Mouse (Mus musculus) hindbrain, embryonic 12.5 days (tissue): Measurements from ENCODE around the gene Slc39a10. TPM values are rescaled to one million over a fixed set of nuclear protein-coding genes. Genes with fewer than 3 reads are reported as not detected.
"Not testable (repeated sequence)": the region's sequence is repeated elsewhere in the genome, so short reads cannot be mapped to it uniquely, and the experiment has no call there.

ENCODE experiments used
- ATAC-seq: fragments of 200-750 bp; cut with Nextera tagmentation; 2 replicates; pipeline ENCODE4 v1.8.0; 2017; ENCODE audit warnings: moderate TSS enrichment; ENCODE audit not compliant: low FRiP score
- H3K27ac ChIP-seq: fragments of 300-500 bp; sonication (generic); 2 replicates; pipeline ENCODE4 v1.5.1; 2016; ENCODE audit warnings: mild to moderate bottlenecking
- H3K27me3 ChIP-seq: fragments of 300-500 bp; sonication (generic); 2 replicates; pipeline ENCODE4 v1.6.1; 2016; ENCODE audit warnings: mild to moderate bottlenecking
- H3K36me3 ChIP-seq: fragments of 300-500 bp; sonication (generic); 2 replicates; pipeline ENCODE4 v1.6.1; 2016; ENCODE audit warnings: mild to moderate bottlenecking
- H3K4me1 ChIP-seq: fragments of 300-500 bp; sonication (generic); 2 replicates; pipeline ENCODE4 v1.6.1; 2016
- H3K4me2 ChIP-seq: fragments of 300-500 bp; sonication (generic); replicated peaks from 2 replicates; pipeline ENCODE4 v1.6.1; 2016; ENCODE audit warnings: mild to moderate bottlenecking
- H3K4me3 ChIP-seq: fragments of 300-500 bp; sonication (generic); 2 replicates; pipeline ENCODE4 v1.5.1; 2016; ENCODE audit warnings: mild to moderate bottlenecking
- H3K9ac ChIP-seq: fragments of 300-500 bp; sonication (generic); 2 replicates; pipeline ENCODE4 v1.6.1; 2016; ENCODE audit warnings: mild to moderate bottlenecking, moderate library complexity
- H3K9me3 ChIP-seq: fragments of 300-500 bp; sonication (generic); replicated peaks from 2 replicates; pipeline ENCODE4 v1.6.1; 2016; ENCODE audit warnings: mild to moderate bottlenecking
- WGBS: fragments of 180-500 bp; shearing (Covaris S2); methylation state at CpG from one replicate; pipeline ENCODE4 v1.1.7; 2016; 5-methylcytosine and 5-hydroxymethylcytosine counted together
- polyA plus RNA-seq: library from polyadenylated mRNA; unstranded; fragments of >200 nt; fragmentation: Nextera tagmentation; extraction: Ambion mirVana; gene quantifications from 2 replicates; pipeline ENCODE4 v1.2.1, GENCODE M21; 2016

Gene Slc39a10
- polyA plus RNA-seq, 1 experiment from 2014 or later, result 74.9 TPM

DNA sequence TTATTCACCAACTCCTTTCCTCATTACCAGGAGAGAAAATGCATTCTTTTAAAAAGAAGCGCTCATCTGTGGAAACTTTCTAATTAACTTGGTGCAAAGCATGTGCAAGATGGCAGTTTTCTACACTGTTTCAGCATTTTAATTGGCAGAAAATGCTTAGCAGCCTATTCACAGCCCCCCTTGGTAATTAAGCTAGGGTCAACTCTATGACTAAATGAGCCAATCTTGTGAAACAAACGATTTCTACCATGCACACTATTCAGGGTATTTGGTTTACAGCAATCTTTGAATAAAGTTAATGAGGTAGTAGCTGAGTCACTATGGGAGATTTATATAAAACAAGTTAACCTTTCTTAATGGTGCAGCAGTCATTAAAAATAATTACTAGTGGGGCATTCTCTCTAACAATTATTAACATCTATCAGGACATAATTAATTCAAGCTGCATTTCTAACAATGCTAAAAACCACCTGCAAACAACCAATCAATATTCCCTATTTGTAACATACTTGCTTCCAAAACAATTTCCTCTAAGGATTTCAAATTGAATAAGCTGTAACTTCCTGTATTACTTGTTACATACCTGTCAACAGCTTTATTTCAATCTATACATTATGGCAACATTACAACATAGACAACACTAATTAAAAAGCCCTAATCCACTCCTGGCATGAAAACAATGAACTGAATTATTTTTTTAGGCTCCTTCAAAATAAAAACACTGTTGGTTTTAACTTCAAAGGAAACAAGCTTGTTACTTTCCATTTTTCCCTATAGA lies 62.4 kb downstream of the Slc39a10 start:
- WGBS, result 67% methylated on average over 2 of the region's 2 CpGs
- Histone ChIP-seq H3K27me3 (no peaks in the 10 kb centered on the region), H3K9ac (no peak overlapping the region), H3K27ac (no peak overlapping the region), H3K36me3 (peaks cover 8% of the 10 kb centered on the region), H3K4me3 (no peak overlapping the region), H3K9me3 (no peaks in the 10 kb centered on the region), H3K4me2 (no peak overlapping the region), H3K4me1 (no peaks in the 10 kb centered on the region)
- peak; percentile 73 for ATAC-seq

DNA sequence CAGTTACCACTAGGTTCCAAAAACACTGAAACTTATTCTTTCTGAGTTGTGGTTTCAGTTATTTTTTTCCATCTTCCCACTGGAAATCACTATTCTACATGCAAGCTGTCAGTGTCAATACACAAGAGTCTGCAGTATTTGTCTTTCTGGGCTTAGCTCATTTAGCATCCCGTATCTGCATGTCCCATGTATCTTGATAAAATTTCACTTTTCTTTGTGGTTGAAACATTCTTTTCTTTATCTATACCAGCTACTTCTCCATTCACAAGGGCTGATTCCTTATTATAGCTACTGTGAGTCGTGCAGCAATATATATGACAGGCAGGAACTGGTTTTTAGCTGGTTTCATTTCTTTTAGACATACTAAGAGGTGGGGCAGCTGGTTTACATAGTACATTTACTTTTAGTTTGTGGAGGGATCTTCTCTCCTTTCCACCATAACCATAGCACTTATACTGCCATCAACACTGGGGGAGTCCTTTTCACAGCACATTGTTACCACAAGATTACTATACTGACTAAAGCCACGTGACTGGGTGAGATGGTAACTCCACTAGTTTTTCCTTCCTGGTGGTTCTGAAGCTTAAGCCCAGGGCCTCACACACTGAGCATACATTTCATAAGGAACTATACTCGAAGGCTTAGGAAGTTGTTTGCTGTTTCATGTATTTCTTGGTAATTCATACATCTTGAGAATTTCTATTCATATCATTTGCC lies 70.2 kb downstream of the Slc39a10 start:
- ATAC-seq, result no peak
- Histone ChIP-seq H3K27ac (no peak overlapping the region), H3K9ac (no peak overlapping the region), H3K27me3 (no peaks in the 10 kb centered on the region), H3K4me2 (no peak overlapping the region), H3K4me1 (no peaks in the 10 kb centered on the region), H3K4me3 (no peak overlapping the region), H3K9me3 (no peaks in the 10 kb centered on the region), H3K36me3 (peaks cover 38% of the 10 kb centered on the region)
- WGBS, result 87% methylated on average over 4 of the region's 4 CpGs

DNA sequence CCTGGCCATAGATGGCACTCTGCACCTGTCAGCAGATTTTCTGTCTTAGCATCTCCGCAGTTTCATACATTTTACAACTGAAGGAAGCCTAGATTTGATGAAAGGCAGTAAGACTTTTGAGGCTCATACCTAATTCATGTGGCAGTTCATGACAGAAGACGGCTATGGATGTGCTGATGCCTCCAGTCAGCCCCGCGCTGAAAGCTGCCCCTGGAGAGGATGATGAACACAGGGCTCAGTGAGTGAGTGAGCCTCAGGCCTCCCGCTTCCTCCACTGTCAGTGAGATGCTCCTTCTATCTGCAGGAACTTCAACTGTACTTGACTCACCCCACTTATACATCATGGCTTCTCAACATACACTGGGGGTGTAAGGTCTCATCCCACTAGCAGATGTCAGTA lies 74.7 kb downstream of the Slc39a10 start:
- Histone ChIP-seq H3K9ac (no peak overlapping the region), H3K9me3 (no peaks in the 10 kb centered on the region), H3K4me1 (no peaks in the 10 kb centered on the region), H3K4me3 (no peak overlapping the region), H3K27ac (no peak overlapping the region), H3K36me3 (peaks cover 38% of the 10 kb centered on the region), H3K4me2 (no peak overlapping the region), H3K27me3 (no peaks in the 10 kb centered on the region)
- 96% methylated on average over 5 of the region's 5 CpGs for WGBS
- no peak for ATAC-seq

DNA sequence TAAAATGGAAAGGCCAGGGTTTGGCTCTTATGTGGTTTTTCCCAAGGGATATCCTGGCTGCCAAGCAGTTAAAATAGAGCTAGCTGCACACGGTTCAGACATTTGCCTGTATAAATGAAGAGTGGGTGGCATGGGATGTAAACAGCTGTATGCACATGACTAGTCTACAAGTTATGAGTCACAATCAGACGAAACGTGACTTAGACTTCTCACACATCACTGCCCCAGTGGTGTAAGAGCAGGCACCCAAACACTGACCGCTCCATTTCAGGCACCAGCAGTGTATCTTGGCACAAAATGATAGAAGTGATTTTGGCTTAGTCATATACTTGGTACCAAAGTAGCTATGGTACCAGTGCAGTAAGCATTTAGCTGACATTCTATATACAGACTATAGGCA lies 84.0 kb downstream of the Slc39a10 start:
- 87% methylated on average over 4 of the region's 4 CpGs for WGBS
- not testable (repeated sequence) for ATAC-seq, H3K9ac ChIP-seq, H3K4me1 ChIP-seq, H3K4me3 ChIP-seq, H3K4me2 ChIP-seq, H3K27me3 ChIP-seq, H3K27ac ChIP-seq, H3K9me3 ChIP-seq
- H3K36me3 ChIP-seq, result peaks cover 18% of the 10 kb centered on the region

DNA sequence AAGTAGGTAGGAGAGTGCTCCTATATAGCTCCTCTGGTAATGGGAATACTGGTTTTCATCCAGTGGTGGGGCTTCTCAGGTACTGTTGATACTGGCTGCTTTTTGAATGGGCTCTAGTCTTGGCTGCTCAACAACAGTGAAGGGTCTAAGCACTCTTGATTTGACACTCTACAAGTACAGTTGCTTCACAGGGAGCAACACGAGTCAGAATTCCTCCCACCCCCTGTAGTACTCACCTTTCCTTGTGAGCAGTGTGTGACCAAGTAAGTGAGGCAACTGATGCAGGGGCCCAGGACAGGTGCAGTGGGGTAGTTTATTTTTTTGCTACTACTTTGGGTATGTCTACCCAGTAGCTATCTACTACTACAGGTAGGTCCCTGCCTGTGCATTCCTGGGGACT lies 87.6 kb downstream of the Slc39a10 start:
- Histone ChIP-seq H3K4me3 (no peak overlapping the region), H3K36me3 (peaks cover 9% of the 10 kb centered on the region; the same call in 1 of the 2 replicates), H3K9me3 (no peaks in the 10 kb centered on the region), H3K27me3 (no peaks in the 10 kb centered on the region), H3K4me2 (no peak overlapping the region), H3K27ac (no peak overlapping the region), H3K9ac (no peak overlapping the region), H3K4me1 (no peaks in the 10 kb centered on the region)
- 83% methylated on average over 1 of the region's 1 CpGs for WGBS
- ATAC-seq, result no peak

DNA sequence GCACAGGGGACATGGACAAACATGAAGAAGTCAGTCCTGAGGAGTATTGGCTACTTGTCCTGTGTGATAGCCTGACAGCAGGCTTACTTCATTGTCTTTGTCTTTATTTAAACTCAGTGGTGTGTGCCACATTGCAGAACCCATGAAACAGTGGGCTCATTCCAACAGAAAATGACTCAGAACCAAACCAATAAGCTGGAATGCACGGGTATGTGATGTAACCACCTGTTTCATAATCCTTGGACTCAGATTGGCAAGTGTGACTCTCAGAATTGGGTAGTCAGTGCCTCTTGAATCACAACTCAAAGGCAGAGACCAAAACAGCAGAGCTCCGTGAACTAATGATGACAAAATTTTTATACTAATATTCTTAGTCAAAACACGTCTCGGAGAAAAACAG lies 110.4 kb downstream of the Slc39a10 start:
- not testable (repeated sequence) for H3K27ac ChIP-seq, ATAC-seq, H3K27me3 ChIP-seq, H3K4me3 ChIP-seq, H3K4me1 ChIP-seq, H3K9ac ChIP-seq, H3K36me3 ChIP-seq, H3K9me3 ChIP-seq, H3K4me2 ChIP-seq
- WGBS, result 87% methylated on average over 4 of the region's 4 CpGs

DNA sequence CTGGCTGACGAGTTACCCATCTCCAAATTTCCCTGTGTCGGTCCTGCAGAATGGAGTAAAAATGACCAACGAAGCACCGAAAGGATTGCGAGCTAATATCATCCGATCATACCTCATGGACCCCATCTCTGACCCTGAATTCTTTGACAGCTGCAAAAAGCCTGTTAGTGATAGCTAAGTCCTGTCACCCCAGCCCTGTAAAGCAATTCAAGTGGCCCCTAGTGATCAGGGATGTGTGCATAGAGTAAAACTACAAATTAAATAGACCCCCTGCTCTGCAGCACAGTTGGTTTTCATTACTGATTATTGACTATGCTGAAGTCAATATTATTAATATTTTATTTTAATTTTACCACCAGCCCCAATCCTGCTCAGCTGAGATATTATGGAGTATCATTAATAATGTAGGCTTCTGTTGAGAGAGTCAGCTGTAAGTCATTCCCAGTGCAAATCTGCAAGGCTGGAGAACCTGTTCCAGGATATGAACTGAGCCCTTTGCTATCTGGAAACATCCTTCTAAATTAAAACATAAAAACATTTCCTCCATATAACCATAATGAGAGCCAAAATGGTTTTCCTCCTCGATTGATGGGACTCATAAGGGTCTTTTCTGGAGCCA lies 122.5 kb downstream of the Slc39a10 start:
- H3K27me3 ChIP-seq, H3K4me1 ChIP-seq, ATAC-seq, H3K4me2 ChIP-seq, H3K9ac ChIP-seq, H3K4me3 ChIP-seq, H3K36me3 ChIP-seq, H3K9me3 ChIP-seq, H3K27ac ChIP-seq: not testable (repeated sequence)
- WGBS, result 87% methylated on average over 7 of the region's 7 CpGs

DNA sequence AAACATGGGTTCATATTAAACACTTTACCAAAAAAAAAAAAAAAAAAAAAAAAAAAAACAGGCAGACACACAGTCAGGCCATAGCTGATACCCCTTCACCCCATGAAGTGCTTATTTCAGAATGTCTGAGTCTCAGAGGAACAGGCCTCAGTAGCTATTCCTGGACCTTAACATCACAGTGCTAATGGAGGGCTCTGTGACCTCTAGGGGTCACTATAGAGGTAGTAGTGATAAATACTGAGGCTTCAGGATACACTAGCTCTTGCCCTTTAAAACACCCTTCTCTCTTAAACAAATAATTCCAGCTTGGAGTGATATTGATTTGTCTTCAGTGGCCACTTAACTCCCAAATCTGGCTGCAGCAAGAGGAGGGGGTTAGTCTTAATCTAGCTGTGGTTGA lies 123.3 kb downstream of the Slc39a10 start:
- not testable (repeated sequence) for H3K27ac ChIP-seq, ATAC-seq

DNA sequence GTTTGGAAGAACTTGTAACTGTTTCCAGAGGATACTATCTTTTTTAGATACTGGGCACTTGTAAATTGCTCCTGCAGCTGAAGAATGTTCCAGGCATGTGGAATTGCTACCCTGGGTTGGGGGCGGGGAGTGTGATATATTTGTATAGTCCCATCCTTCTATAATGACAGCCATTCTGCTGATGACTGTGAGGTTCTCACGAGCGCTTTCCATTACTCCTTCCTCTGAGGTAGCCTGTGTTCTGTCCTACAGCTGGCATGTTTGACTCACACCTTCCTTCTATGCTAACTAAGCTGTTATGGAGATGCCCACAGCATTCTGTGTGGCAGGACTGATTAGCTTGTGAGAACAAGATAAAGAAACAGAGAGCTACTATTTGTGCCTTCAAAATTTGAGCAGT lies 128.1 kb downstream of the Slc39a10 start:
- not testable (repeated sequence) for H3K9ac ChIP-seq, H3K4me3 ChIP-seq, ATAC-seq, H3K9me3 ChIP-seq, H3K4me1 ChIP-seq, H3K27me3 ChIP-seq, H3K27ac ChIP-seq, H3K4me2 ChIP-seq, H3K36me3 ChIP-seq
- 83% methylated on average over 3 of the region's 3 CpGs for WGBS

More for the DNA sequence above, 123.3 kb downstream of the Slc39a10 start:
- H3K4me1 ChIP-seq, H3K4me3 ChIP-seq, H3K27me3 ChIP-seq, H3K9ac ChIP-seq, H3K4me2 ChIP-seq, H3K9me3 ChIP-seq, H3K36me3 ChIP-seq: not testable (repeated sequence)
